In the genomic region with DNA sequence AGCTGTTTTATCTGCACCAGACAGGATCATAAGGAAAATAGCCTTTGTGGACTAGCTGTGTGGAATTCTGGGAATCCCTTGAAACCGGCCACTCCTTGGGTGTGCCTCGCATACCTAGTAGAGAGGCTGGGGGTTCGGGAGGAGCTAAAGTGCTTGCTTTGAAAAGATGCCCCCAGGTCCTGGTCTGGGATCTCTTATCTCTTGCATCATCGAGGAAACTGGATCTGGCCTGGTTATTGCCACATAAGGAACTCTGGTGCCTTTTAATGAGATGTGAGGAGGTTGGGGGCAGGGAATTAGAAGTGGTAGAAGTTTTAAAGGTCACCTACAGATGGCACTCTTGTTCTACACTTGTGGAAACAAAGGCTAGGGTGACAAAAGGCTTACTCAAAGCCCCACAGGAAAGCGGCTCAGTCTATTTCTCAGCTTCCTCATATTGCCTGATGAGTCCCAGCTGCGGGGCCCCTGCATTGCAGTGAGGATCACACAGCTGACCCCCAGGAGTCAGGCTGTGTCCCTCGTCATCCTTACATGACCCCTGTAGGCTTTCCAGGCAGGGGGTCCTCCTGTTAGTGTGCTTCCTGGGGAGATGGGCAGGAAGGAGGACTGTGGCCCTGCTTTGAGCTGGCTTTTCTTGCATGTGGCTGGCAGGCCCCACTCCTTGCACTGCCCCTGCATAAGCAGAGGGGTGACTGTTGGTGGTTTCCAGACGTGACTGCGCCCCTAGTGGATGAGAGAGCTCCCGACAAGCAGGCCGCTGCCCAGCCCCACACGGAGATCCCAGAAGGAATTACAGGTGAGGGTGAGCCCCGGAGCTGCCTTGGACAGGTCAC, we compare ENCODE assay signal across 7 mouse cellular contexts. TPM values are rescaled to one million over a fixed set of nuclear protein-coding genes. Genes with fewer than 3 reads are reported as not detected.
DNase-seq lines count a peak whose midpoint lies in the region; ATAC-seq lines count a peak whose summit lies in the region.

No protein-coding gene starts in this region.

- 0 out of 2 replicates have a peak, but pooled peaks cover 5% of the 10 kb centered on the region for H3K4me1 ChIP-seq in intestine, embryonic 14.5 days (replicated peaks; ENCODE audit: control insufficient read depth, insufficient read depth, low read length)

- peak; percentile 80 for DNase-seq in adipocyte (ENCODE audit: low spot score)
- peak; percentile 62 to 73 for DNase-seq in frontal cortex, postnatal 36 days (ENCODE audit: low spot score in 2 of 2)
- DNase-seq in intestine, embryonic 14.5 days (ENCODE audit: low spot score), result peak; percentile 82
- DNase-seq in left cerebral cortex, postnatal 14 days (ENCODE audit: low spot score in 2 of 2), result peak; percentile 73 to 87
- peak; percentile 62 for DNase-seq in right cerebral cortex, postnatal 25 days

- no peak overlapping the region for H3K4me3 ChIP-seq in intestine, embryonic 14.5 days (ENCODE audit: low read depth, low read length)

- peak; percentile 74 for ATAC-seq in common myeloid progenitor, adult 5-6 weeks (replicated peaks; ENCODE audit: low read depth, poor library complexity, severe bottlenecking)
- ATAC-seq in intestine, embryonic 14.5 days (replicated peaks; ENCODE audit: low FRiP score, low TSS enrichment, low read depth), result peak; percentile 54
- ATAC-seq in megakaryocyte progenitor cell, adult 5-6 weeks (replicated peaks; ENCODE audit: poor library complexity), result peak; percentile 74

- no peaks in the 10 kb centered on the region for H3K36me3 ChIP-seq in intestine, embryonic 14.5 days (ENCODE audit: control insufficient read depth, insufficient read depth, low read length)

- H3K4me2 ChIP-seq in intestine, embryonic 14.5 days (ENCODE audit: low read length), result no peak overlapping the region

- 18% methylated on average over 13 of the region's 13 CpGs for WGBS in intestine, embryonic 14.5 days

- H3K27ac ChIP-seq in intestine, embryonic 14.5 days (ENCODE audit: low read depth), result peak overlapping the region; percentile 70

- no peak overlapping the region for H3K9ac ChIP-seq in intestine, embryonic 14.5 days (ENCODE audit: low read length)

- H3K9me3 ChIP-seq in intestine, embryonic 14.5 days (ENCODE audit: control insufficient read depth, low read length), result no peaks in the 10 kb centered on the region

- intact Hi-C loops in left cerebral cortex, postnatal 14 days (cut with DNase I), result no loop called here

- no peaks in the 10 kb centered on the region for H3K27me3 ChIP-seq in intestine, embryonic 14.5 days (replicated peaks; ENCODE audit: control insufficient read depth, insufficient read depth, low read length)

RNA-seq across cellular contexts. Expression of gene Mapt, which starts 58.2 kb away (rescaled TPM):
- not detected in 2 replicates for total RNA-seq in common myeloid progenitor, adult 5-6 weeks (2017)
- 16.8 and 18.9 TPM in 2 replicates for polyA plus RNA-seq in intestine, embryonic 14.5 days (2014; fragmentation: Nextera tagmentation; extraction: Ambion mirVana)
- total RNA-seq in left cerebral cortex, postnatal 14 days (2021), result 100 to 1,000 TPM; 324 to 330 TPM
- 0.27 TPM in 1 of 2 replicates, not detected in the other for total RNA-seq in megakaryocyte progenitor cell, adult 5-6 weeks (2015)
- 0.27 TPM in 1 of 2 replicates, not detected in the other for total RNA-seq in megakaryocyte progenitor cell, adult 5-6 weeks (2017)

Comparison
In these comparisons a context has a peak if more than half of its experiments do, and no peak if none do; other contexts are left out.
1. RNA of gene Mapt, which starts 58.2 kb away (total RNA-seq): 324 to 330 TPM in left cerebral cortex, postnatal 14 days; not detected in common myeloid progenitor, adult 5-6 weeks and 0.27 TPM in megakaryocyte progenitor cell, adult 5-6 weeks; every median in the first group is over 100 times any median in the second.
2. Peak in every context shown above with its lines, with median percentiles within 50 percentile points of each other: DNase-seq and ATAC-seq.